Mouse (Mus musculus) gonadal fat pad, adult 2 months (tissue): ENCODE measurements at regions not wholly inside any gene's neighbourhood (a gene's known extent, or its start where the extent isn't known, plus 50 kb on each side); places are given as distances from the start of the nearest gene placed in this dataset.

Source experiments
- DNase-seq: peaks from one replicate; pipeline ENCODE4 v3.0.0-alpha.2; 2012; ENCODE audit warnings: low read depth

- DNase-seq, result no peak
Observed at GRCm38 (mm10) chr4:84218961-84219360, 456.1 kb downstream of the Bnc2 start.

DNA sequence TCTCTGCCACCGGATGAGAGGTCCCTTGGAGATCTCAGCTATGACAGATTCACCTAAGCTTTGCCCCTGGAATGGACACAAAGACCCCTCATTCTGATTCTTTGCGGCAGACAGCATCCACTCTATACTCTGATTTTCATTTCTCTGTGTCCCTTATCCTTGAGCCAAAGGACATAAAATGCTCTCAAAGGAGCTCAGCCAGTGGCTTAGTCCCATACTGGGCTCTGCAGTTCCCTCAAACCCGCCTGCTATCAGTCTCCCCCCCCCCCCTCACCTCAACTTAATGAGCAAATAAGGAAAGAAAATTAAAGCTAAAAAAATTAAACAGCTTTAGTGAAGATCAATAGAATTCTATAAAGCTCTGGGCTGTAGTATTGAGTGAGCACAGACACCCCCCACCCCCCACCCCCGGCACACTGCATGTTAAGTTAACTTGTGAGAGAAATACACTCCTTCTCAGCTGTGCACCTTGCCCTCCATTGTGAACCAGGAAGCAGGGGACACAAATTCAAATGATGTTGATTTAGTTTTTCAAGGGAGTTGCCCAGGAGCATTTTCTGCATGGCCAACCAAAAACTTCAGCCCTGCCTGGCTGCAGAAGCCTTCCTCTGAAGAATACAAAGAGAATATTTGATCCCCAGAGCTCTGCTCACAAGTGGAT, 452.9 kb downstream of the Bnc2 start:
- no peak for DNase-seq

DNA sequence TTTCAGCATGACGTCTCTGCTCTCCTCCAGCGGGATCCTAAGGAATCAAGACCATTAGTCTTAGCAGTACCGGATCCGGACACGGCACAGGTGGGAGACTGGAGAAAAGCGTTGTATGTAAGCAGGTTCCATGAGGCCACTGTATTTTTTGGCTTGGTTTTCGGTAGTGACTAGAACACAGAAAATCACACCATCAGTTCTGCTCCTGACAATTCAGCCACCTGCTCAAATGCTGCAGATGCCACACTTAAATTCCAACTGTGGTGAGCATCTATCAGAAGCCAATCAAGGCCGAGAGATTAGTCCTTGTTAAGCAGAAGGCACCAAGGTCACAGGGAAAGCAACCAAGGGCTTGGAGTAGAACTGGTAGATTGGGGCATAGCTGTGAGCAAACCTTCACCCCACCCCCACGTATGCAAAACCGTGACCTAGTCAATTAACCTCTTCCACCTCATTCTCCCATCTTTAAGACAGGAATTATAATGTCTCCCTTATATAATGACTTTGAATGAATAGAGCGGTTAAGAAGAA, 452.2 kb downstream of the Bnc2 start:
- no peak for DNase-seq

DNA sequence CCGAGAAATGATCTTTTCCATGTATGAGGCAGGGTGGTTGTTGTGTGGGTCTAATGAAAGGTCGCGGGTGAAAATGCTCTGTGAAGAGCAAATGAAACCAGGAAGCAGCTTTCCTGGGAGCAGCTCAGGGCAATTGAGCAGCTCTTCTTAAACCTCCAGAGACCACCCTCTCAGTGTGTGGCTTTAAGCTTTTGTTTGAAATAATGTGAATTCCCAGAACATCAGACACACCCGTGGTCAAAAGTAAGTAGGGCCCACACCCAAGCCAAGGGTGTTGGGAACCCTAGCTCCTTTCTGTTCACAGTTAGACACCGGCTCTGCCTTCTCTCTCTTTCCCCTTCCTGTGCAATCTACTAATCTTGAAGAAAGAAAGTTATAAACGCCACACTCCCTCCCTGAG, 450.5 kb downstream of the Bnc2 start:
- DNase-seq, result no peak
